Mouse (Mus musculus): ENCODE measurements around the gene E030030I06Rik. TPM values are rescaled to one million over a fixed set of nuclear protein-coding genes. Genes with fewer than 3 reads are reported as not detected.
"Not testable (repeated sequence)": the region's sequence is repeated elsewhere in the genome, so short reads cannot be mapped to it uniquely, and the experiment has no call there.

Gene E030030I06Rik
- 27.4 and 38.9 TPM in 2 replicates for total RNA-seq (2017)

DNA sequence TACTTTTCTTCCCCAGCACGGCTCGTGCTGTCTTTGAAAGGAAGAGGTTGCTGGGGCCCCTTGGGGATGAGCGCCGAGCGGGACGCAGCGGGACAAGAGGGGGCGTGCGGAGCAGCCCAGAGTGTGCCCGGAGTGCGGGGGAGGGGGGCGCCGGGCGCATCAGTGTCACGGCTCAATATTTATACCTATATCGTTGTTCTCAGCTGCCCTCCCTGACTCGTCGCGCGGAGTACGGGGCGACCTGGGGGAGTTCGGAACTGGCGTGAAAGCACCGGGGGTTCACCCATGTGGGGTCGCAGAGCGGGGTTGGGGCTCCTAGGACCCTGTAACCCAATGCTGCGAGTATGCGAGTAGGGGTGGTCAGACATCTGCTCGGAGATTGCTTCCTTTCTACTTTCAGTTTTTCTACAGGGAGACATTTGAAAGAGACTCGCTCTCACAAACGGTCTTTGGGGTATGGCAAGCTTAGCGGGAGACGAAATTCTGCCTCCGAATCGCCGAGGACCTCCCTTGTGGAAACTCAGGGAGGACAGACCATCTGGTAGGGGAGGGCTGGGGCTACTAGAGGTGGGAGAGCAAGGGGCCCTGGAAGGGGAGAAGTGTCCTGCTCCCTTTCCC lies at the start of gene E030030I06Rik:
E030030I06Rik (minus strand) TSS at position 198 of the 618 bp plus-strand sequence.
- no peak for ATAC-seq (ENCODE audit: extremely low read depth, insufficient number of reproducible peaks, low FRiP score, poor library complexity, severe bottlenecking)

DNA sequence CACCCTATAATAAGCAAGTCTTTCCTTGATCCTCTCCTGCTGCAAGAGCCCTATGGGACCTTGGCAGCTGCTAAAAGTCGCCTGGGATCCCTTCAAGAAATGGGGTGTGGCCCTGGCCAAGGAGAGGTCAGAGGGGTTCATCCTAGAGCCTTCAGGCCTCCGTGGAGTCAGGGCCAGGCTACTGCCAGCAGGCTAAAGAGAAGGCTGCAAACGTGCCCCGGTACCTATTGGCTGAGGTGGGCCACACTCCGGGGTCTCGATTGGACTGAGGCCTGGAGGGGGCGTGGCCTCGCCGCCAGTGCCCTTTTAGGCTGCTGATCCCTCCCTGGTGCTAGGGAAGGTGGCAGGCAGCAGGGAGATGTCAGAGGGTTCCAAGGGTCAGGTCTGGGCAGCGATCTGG lies 42.0 kb upstream of the E030030I06Rik start:
- ATAC-seq (ENCODE audit: extremely low read depth, insufficient number of reproducible peaks, low FRiP score, poor library complexity, severe bottlenecking): not testable (repeated sequence)

DNA sequence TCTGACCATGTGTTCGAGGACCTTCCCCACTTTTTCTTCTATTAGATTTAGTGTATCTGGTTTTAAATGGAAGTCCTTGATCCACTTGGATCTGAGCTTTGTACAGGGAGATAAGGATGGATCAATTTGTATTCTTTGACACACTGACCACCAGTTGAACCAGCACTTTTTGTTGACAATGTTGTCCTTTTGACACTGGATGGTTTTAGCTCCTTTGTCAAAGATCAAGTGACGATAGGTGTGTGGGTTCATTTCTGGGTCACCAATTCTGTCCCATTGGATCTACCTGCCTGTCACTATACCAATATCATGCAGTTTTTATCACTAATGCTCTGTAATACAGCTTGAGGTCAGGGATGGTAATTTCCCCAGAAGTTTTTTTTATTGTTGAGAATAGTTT lies 27.4 kb upstream of the E030030I06Rik start:
- ATAC-seq (ENCODE audit: extremely low read depth, insufficient number of reproducible peaks, low FRiP score, poor library complexity, severe bottlenecking): not testable (repeated sequence)

DNA sequence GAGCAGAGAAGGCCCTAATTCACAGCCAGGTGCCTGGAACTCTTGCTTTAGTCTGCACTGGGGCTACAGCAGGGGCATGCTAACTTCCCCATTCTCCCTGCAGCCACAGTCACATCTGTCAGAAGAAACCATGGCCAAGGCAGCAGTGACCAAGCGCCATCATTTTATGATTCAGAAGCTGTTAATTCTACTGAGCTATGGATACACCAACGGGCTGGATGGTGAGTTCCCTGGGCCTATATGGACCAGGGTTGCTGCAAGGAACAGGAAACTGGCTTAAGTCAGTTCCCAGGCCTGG lies 25.1 kb upstream of the E030030I06Rik start:
- not testable (repeated sequence) for ATAC-seq (ENCODE audit: extremely low read depth, insufficient number of reproducible peaks, low FRiP score, poor library complexity, severe bottlenecking)

DNA sequence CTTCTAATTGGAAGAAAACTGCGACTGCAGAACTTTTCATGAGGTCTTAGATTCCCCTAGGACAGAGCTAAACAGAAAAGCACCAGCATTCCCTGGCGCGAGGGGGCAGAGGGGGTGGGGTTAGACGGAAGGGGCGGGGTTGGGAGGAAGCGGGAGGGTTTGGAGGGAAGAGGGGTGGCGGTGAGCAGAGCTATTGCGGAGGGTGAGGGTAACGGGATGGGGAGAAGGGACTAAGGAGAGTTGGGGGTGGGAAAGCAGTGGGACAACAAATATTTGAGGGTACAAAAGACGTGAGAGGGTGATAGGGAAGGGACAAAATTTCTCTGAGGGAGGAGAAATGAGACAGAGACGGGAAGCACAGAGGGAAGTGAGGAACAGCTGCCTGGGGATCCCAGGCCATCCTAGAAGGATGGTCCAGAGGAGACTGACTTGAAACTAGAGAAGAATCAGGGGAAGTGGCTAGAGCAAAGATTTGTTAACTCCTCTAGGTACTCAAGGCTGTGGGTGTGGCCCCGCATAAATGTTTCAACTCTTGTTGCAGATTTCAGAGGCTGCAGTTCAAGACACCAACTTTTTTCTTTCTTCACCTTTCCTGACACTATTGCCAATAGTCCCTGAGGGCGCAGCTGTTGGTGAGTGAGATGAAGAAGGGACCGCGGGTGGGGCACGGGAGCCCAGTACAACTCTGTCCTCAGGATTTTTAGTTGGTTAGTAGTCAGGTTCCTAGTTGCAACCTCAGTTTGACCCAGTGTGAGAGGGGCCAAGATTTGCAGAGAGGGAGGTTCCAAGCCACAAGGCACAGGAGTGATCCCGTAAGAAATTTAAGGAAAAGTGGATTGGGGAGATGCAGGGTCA lies 24.5 kb upstream of the E030030I06Rik start:
- not testable (repeated sequence) for ATAC-seq (ENCODE audit: extremely low read depth, insufficient number of reproducible peaks, low FRiP score, poor library complexity, severe bottlenecking)

DNA sequence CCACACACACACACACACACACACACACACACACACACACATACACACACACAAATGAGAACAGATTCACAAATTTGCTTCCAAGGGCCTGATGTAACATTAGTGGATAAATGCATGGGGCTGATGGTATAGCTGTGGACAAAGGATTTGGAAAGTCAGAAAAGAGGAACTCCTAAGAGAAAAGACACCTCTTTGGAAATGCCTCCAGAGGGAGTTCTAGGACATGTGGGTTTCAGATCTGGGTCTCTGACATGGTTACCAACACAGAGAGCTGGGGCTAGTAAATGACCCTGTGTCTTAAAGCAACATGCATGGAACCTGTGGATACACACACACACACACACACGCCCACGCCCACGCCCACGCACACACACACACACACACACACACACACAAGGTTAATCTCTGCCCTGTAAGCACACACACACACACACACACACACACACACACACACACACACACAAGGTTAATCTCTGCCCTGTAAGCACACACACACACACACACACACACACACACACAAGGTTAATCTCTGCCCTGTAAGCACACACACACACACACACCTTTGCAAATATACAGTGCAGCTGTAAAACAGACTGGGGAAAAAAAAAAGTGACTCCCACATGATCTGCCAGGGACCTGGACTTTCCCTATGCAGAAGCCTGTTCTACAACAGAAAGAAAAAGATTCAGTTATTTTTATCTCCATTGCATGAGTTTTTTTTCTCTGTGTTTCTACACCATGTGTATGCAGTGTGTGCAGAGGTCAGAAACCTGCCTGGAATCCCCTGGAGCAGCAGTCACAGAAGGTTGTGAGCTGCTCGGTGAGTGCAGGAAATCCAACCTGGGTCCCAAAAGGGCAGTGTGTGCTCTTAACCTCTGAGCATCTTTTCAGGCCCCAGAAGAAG lies 23.6 kb upstream of the E030030I06Rik start:
- not testable (repeated sequence) for ATAC-seq (ENCODE audit: extremely low read depth, insufficient number of reproducible peaks, low FRiP score, poor library complexity, severe bottlenecking)

DNA sequence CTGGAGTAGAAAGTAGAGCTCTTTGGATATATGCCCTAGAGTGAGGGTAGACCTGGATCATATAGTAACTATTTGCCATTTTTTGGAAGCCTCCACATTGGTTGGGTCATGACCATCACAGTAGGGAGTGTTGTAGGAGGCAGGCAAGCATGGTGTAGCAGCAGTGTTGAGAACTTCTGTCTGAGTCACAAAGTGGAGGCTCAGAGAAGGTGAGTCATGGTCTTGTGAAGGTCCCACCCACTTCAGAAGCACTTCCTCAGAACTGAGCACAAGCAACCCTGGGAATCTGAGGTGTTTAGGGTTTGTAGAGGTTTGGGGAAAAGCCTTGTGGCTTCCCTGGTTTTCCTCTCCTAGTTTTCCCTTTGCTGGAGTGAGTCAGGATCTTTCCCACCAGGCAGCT lies 20.0 kb upstream of the E030030I06Rik start:
- ATAC-seq (ENCODE audit: extremely low read depth, insufficient number of reproducible peaks, low FRiP score, poor library complexity, severe bottlenecking): peak; percentile 71

DNA sequence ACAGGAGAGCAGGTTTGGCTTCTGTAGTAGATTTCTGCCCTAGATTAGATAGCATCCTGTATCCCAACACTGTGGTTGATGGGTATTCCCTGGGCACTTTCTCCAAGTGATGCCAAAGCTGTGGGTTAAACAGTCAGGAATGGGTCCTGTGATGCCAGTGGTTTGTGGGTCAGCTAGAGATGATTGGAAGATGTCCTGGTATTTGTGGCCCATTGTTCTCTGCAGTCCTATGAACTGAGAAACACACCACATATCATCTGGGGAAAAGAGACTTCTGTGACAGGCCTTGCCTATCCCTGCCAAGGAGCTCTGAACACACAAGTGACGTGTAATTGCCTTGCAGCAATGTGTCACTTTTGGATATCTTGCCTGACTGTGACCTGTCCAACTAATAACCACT lies 18.0 kb upstream of the E030030I06Rik start:
- not testable (repeated sequence) for ATAC-seq (ENCODE audit: extremely low read depth, insufficient number of reproducible peaks, low FRiP score, poor library complexity, severe bottlenecking)

DNA sequence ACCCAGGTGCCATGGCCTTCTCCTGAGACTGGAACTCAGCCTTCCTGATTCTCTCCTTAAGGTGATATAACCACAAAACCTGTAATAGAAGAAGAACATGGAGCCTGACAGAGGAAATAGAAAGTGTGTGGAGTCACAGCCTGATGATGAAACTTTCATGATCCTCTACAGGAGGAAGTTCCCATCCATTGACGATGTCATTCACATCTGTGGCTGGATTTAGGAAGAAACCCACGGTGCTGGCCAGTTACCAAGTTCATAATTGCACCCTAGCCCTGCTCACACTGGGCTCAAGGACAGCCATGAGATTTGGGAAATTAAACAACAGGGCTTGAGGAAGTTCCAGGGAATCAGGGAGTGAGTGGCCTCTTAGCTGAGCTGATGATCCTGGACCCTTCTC lies 17.0 kb upstream of the E030030I06Rik start:
- peak; percentile 33; the same call in 1 of the 2 replicates for ATAC-seq (ENCODE audit: extremely low read depth, insufficient number of reproducible peaks, low FRiP score, poor library complexity, severe bottlenecking)

DNA sequence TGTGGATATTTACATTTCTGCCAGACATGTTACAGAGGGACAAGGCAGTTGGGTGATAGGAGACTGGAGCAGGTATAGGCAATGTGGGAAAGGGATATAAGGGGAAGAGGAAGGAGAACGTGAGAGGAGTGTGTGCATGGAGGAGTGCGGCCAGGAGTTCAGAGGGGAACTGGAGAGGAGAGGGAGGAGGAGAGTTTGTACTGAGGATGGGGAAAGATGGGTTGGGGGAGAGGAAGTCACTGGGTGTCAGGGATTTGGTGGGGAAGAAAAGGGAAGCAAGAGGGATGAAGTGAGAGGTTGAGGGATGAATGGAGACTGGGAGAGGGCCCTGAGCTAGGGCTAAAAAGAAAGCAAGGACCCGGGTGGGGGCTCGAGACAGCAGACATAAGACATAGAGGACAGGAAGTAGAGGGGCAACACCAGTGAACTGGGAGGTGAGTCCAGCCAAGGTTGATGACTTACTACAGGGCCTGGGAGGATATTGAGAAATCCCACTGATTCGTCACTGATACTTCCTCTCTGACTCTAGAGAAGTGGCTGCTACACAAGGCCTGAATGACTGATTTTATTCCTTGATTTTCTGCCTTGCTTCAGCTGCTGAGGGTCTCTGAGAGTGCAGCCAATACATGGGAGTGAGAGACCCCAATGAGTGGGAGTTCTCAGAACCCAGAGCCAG lies 16.4 kb upstream of the E030030I06Rik start:
- peak; percentile 75 for ATAC-seq (ENCODE audit: extremely low read depth, insufficient number of reproducible peaks, low FRiP score, poor library complexity, severe bottlenecking)

DNA sequence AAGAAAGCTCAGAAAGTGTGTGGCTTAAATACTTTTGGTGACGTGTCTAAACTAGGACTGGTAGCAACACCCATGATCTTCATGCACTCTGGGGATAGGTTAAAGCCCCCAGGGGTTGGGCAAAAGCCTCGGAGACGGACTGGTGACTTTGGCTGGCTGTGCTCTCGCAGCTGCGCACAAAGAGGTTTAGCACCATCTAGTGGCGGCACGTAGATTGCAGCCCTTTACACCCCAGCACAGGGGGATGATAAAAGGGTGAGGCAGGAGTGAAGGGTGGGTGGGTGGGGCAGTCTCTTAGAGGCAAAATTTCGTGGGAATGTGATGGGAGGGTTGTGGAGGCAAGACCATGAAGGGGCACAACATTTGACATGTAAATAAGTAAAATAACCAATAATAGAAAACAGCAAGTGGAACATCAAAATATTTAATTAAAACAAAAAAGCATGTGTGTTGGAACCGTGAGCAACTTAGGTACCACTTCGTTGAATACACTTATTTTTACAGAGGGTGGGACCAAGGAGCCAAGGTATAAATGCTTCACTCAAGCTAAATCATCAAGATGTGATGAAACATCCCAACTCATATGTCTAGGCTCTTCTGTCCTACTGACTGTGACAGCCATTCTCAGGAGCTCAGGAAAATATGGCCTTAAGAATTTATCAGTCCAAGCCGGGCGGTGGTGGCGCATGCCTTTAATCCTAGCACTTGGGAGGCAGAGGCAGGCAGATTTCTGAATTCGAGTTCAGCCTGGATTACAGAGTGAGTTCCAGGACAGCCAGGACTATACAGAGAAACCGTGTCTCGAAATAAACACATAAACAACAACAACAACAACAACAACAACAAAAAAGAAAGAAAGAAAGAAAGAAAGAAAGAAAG lies 14.9 kb upstream of the E030030I06Rik start:
- ATAC-seq (ENCODE audit: extremely low read depth, insufficient number of reproducible peaks, low FRiP score, poor library complexity, severe bottlenecking): not testable (repeated sequence)

DNA sequence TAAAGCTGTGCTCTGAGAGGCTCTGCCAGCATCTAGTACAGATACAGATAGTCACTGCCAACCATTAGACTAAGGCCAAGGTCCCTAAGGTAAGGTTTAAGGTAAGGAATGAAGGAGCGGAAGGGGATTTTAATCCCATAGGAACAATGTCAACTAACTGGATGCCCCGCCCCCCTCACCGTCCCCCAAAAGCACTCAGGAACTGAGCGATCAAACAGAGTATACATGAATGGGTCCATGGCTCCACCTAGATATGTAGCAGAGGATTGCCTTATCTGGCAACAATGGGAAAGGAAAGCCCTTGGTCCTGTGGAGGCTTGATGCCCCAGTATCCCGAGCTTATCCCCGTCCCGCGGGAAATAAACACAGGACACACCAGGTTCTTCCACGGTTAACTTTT lies 14.2 kb upstream of the E030030I06Rik start:
- ATAC-seq (ENCODE audit: extremely low read depth, insufficient number of reproducible peaks, low FRiP score, poor library complexity, severe bottlenecking): not testable (repeated sequence)

DNA sequence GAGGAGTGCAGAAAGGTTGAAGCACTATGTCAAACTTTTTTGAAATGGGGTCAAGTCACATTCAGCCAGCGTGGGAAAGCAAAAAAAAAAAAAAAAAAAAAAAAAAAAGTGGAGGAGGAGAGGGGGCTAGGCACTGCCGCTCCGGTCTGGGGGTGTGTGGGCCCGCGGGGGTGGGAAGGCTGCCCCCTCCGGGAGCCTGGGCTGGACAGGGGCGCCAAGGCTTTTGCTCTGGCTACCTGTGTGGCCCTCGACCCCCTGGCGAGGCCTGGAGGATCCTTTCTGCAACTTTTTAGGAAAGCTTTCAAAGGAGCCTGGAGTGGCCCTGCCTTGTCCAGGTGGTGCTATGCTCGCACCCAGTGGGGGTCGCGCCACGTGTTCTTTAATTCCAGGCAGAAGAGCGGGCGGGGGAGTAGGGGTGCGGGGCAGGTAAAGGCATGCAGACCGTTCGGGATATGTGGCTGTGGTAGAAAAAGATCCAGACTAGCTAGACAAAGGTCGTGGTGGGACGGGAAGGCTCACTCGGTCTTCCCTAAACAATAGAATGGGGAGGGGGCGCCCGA lies 10.6 kb upstream of the E030030I06Rik start:
- ATAC-seq (ENCODE audit: extremely low read depth, insufficient number of reproducible peaks, low FRiP score, poor library complexity, severe bottlenecking): no peak

DNA sequence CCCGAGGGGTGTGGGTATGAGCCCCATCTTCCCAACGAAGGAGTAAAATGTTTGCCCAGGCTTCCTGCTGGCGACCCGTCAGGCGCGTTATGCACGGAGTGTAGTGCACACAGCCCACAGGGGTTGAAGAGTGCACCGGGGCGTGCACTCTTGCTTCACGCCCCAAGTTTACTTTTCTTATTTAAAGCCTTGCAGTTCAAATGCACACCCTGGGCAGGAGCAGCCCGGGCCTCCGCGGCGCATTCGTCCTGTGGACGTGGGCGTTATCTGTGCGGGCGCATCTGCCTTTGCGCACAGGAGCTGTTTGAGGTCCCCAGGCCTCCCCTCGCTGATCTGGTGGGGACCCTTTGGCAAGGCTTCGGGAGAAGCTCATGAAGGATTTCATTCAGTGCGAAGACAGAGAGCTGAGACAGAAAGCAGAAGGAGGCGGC lies 10.1 kb upstream of the E030030I06Rik start:
- no peak for ATAC-seq (ENCODE audit: extremely low read depth, insufficient number of reproducible peaks, low FRiP score, poor library complexity, severe bottlenecking)

DNA sequence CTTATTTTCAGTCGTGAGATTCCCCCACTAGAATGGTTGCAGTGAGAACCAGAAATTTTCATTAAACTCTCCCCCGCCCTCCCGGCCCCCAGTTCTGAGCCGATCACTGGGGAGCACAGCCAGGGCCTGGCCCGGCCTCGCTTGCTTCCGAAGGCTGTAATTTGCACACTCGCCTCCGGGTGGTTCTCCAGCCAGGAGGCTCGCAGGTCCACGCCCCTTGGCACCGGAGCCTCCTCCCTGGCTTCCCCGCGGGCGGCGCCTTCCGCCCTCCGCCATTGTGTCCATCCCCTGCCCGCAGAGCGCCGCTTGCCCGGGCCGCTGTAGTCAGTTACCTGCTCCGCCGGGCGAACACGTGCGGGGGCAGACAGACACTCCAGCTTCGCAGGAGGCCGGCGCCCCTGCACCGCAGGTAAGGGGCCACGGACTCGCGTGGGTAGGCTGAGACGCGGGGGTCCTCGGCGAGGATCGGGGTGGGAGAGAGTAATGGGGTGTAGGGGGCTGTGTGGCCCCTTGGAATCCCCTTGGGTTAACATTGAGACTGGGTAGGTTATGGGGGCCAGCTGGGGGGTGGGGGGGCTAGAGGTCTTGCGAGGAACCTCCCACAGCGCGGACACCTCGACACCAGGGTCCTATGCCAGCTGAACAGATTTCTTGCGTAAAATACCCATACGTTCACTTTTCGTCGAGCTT lies 9.4 kb upstream of the E030030I06Rik start, which contains the start of the genes Raet1e and H60b:
Raet1e (plus strand) TSS at position 260 of the 690 bp plus-strand sequence.
H60b (plus strand) TSS at position 277 of the 690 bp plus-strand sequence.
- peak; percentile 47; the same call in 1 of the 2 replicates for ATAC-seq (ENCODE audit: extremely low read depth, insufficient number of reproducible peaks, low FRiP score, poor library complexity, severe bottlenecking)

DNA sequence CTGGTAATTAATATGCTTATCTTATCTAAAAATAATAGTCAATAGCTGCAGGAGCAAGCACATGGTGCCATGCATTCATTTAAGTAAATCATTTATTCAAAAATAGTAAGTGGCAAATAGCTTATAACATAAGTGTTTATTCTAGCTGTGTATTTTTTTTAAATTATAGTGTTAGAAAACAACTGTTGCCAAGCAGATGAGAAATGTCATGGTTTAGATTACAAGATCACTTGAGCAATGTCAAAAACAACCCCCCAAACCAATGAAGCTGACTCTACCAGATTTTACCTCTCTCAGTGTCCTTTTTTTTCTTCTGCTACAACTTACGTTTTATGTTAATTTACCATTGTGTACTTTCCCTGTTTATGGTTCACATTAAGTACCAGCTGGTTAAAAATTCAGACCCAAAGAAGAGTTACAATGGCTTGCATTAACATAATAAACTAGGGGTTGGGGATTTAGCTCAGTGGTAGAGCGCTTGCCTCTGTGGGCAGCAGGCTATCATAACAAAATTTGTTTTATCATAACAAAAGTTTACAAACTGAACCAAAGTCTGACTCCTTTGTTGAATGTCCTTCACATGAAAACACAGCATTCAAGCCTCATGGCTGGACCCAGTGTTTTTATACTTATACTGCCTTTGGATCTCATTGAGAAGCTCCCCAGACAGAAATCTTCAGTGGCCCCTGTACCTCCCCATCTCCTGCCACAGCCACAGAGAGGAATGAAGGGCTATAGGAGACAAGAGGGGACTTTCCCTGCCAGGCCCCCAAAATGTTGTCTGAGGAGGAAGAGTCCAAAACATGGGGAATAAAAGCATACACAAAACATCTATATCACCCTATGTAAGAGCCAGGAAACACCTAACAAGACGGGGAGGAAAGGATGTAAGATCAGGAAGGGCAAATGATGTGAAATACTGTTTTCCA lies 6.1 kb upstream of the E030030I06Rik start:
- ATAC-seq (ENCODE audit: extremely low read depth, insufficient number of reproducible peaks, low FRiP score, poor library complexity, severe bottlenecking): no peak
